In genomic region chr2:31858500-31858899, GRCm38 (mm10) we compare ENCODE assay signal across 26 mouse cellular contexts. TPM values are rescaled to one million over a fixed set of nuclear protein-coding genes. Genes with fewer than 3 reads are reported as not detected.
DNase-seq lines count a peak whose midpoint lies in the region; ATAC-seq and TF ChIP-seq lines count a peak whose summit lies in the region.
"Had no signal": no experiment of that assay in that cellular context is flagged by ENCODE, and none has a peak within 500 bp of the region (broad histone marks: within the 10 kb centered on the region; RNA-seq: fewer than 3 reads in every experiment).

No protein-coding gene starts in this region.

- no peak for ATAC-seq in forebrain, embryonic 13.5 days
- no peak for ATAC-seq in forebrain, embryonic 12.5 days (ENCODE audit: low FRiP score)
- 0 out of 2 replicates have a peak, but pooled peaks have one; percentile 24 for ATAC-seq in kidney, embryonic 16.5 days (ENCODE audit: low FRiP score, low TSS enrichment)
- ATAC-seq in midbrain, embryonic 11.5 days (ENCODE audit: low FRiP score): peak; percentile 48; the same call in 1 of the 2 replicates
- no peak; the same call in 1 of the 2 replicates for ATAC-seq in midbrain, postnatal 0 days (ENCODE audit: low FRiP score)
- no peak for ATAC-seq in intestine, embryonic 15.5 days
- ATAC-seq: CD4-positive, CD25-positive, alpha-beta regulatory T cell, adult 4 months; forebrain, embryonic 14.5 days; liver, embryonic 12.5 days had no signal

- 8% methylated on average over 12 of the region's 12 CpGs for WGBS in forebrain, embryonic 13.5 days
- WGBS in forebrain, embryonic 12.5 days: 7% methylated on average over 12 of the region's 12 CpGs
- WGBS in kidney, embryonic 16.5 days: 26% methylated on average over 12 of the region's 12 CpGs
- WGBS in midbrain, embryonic 11.5 days: 6% methylated on average over 12 of the region's 12 CpGs
- 17% methylated on average over 12 of the region's 12 CpGs for WGBS in midbrain, postnatal 0 days
- 31% methylated on average over 12 of the region's 12 CpGs for WGBS in intestine, embryonic 15.5 days

- no peaks in the 10 kb centered on the region for H3K9me3 ChIP-seq in forebrain, embryonic 13.5 days (replicated peaks)
- H3K9me3 ChIP-seq in forebrain, embryonic 12.5 days: no peaks in the 10 kb centered on the region
- no peaks in the 10 kb centered on the region for H3K9me3 ChIP-seq in kidney, embryonic 16.5 days (ENCODE audit: low read length)
- H3K9me3 ChIP-seq in midbrain, embryonic 11.5 days (ENCODE audit: control insufficient read depth, low read length): no peaks in the 10 kb centered on the region
- no peaks in the 10 kb centered on the region for H3K9me3 ChIP-seq in midbrain, postnatal 0 days (ENCODE audit: low read length)
- no peaks in the 10 kb centered on the region for H3K9me3 ChIP-seq in intestine, embryonic 15.5 days
- H3K9me3 ChIP-seq: heart, embryonic 15.5 days; limb, embryonic 13.5 days; liver, embryonic 12.5 days had no signal

- H3K27ac ChIP-seq in forebrain, embryonic 13.5 days: no peak overlapping the region
- H3K27ac ChIP-seq in forebrain, embryonic 12.5 days: no peak overlapping the region
- H3K27ac ChIP-seq in kidney, embryonic 16.5 days (ENCODE audit: low read length): no peak overlapping the region
- no peak overlapping the region for H3K27ac ChIP-seq in midbrain, embryonic 11.5 days (ENCODE audit: low read depth, low read length)
- 0 out of 2 replicates have a peak overlapping the region, but pooled peaks have one; percentile 47 for H3K27ac ChIP-seq in midbrain, postnatal 0 days (ENCODE audit: low read depth, low read length)
- no peak overlapping the region for H3K27ac ChIP-seq in intestine, embryonic 15.5 days
- H3K27ac ChIP-seq: heart, adult 2 months; heart, embryonic 15.5 days; limb, embryonic 13.5 days; liver, embryonic 12.5 days had no signal

- no peak overlapping the region for H3K4me3 ChIP-seq in forebrain, embryonic 13.5 days
- no peak overlapping the region for H3K4me3 ChIP-seq in forebrain, embryonic 12.5 days (replicated peaks)
- no peak overlapping the region for H3K4me3 ChIP-seq in kidney, embryonic 16.5 days (ENCODE audit: low read length)
- H3K4me3 ChIP-seq in midbrain, embryonic 11.5 days (ENCODE audit: low read depth, low read length): no peak overlapping the region
- H3K4me3 ChIP-seq in midbrain, postnatal 0 days (ENCODE audit: low read depth, low read length): no peak overlapping the region
- no peak overlapping the region for H3K4me3 ChIP-seq in intestine, embryonic 15.5 days (replicated peaks)
- H3K4me3 ChIP-seq: heart, adult 2 months; heart, embryonic 15.5 days; layer of hippocampus, adult 2 months; limb, embryonic 13.5 days; liver, embryonic 12.5 days had no signal

- H3K4me1 ChIP-seq in forebrain, embryonic 13.5 days: peaks cover 25% of the 10 kb centered on the region
- peaks cover 22% of the 10 kb centered on the region for H3K4me1 ChIP-seq in forebrain, embryonic 12.5 days
- H3K4me1 ChIP-seq in kidney, embryonic 16.5 days (ENCODE audit: insufficient read depth, low read length): peaks cover 14% of the 10 kb centered on the region
- H3K4me1 ChIP-seq in midbrain, embryonic 11.5 days (ENCODE audit: control insufficient read depth, insufficient read depth, low read length): peaks cover 14% of the 10 kb centered on the region
- H3K4me1 ChIP-seq in midbrain, postnatal 0 days (ENCODE audit: insufficient read depth, low read length): peaks cover 10% of the 10 kb centered on the region; the same call in 1 of the 2 replicates
- peaks cover 11% of the 10 kb centered on the region for H3K4me1 ChIP-seq in intestine, embryonic 15.5 days (replicated peaks)

- peaks cover 38% of the 10 kb centered on the region for H3K27me3 ChIP-seq in forebrain, embryonic 13.5 days
- peaks cover 37% of the 10 kb centered on the region for H3K27me3 ChIP-seq in forebrain, embryonic 12.5 days
- no peaks in the 10 kb centered on the region for H3K27me3 ChIP-seq in kidney, embryonic 16.5 days (ENCODE audit: insufficient read depth, low read length)
- no peaks in the 10 kb centered on the region; the same call in 1 of the 2 replicates for H3K27me3 ChIP-seq in midbrain, embryonic 11.5 days (ENCODE audit: control insufficient read depth, insufficient read depth, low read length)
- no peaks in the 10 kb centered on the region for H3K27me3 ChIP-seq in midbrain, postnatal 0 days (ENCODE audit: insufficient read depth, low read length)
- peaks cover 6% of the 10 kb centered on the region; the same call in 1 of the 2 replicates for H3K27me3 ChIP-seq in intestine, embryonic 15.5 days (replicated peaks)

- DNase-seq in kidney, postnatal 14 days: no peak
- no peak for DNase-seq in midbrain, embryonic 11.5 days (ENCODE audit: low spot score, missing footprints)
- DNase-seq in midbrain, postnatal 0 days (ENCODE audit: low spot score): no peak
- DNase-seq: adrenal gland, postnatal 36 days; cerebellum, adult 9-10 months; gastrocnemius, postnatal 36 days; heart, adult 2 months; heart, postnatal 36 days; kidney, adult 18-20 months; kidney, postnatal 10 days; lung, adult 18-20 months; lung, postnatal 14 days had no signal

- H3K36me3 ChIP-seq in forebrain, embryonic 13.5 days (ENCODE audit: poor library complexity, severe bottlenecking): no peaks in the 10 kb centered on the region
- no peaks in the 10 kb centered on the region for H3K36me3 ChIP-seq in forebrain, embryonic 12.5 days (replicated peaks)
- no peaks in the 10 kb centered on the region for H3K36me3 ChIP-seq in kidney, embryonic 16.5 days (ENCODE audit: insufficient read depth, low read length)
- H3K36me3 ChIP-seq in midbrain, embryonic 11.5 days (ENCODE audit: control insufficient read depth, insufficient read depth, low read length): no peaks in the 10 kb centered on the region
- H3K36me3 ChIP-seq in midbrain, postnatal 0 days (ENCODE audit: insufficient read depth, low read length): no peaks in the 10 kb centered on the region
- H3K36me3 ChIP-seq in intestine, embryonic 15.5 days: no peaks in the 10 kb centered on the region
- H3K36me3 ChIP-seq: heart, embryonic 15.5 days; limb, embryonic 13.5 days; liver, embryonic 12.5 days had no signal

- peak overlapping the region; percentile 13; the same call in 1 of the 2 replicates for H3K4me2 ChIP-seq in forebrain, embryonic 13.5 days
- H3K4me2 ChIP-seq in forebrain, embryonic 12.5 days: no peak overlapping the region
- no peak overlapping the region for H3K4me2 ChIP-seq in kidney, embryonic 16.5 days (replicated peaks; ENCODE audit: low read depth, low read length)
- H3K4me2 ChIP-seq in midbrain, embryonic 11.5 days: peak overlapping the region; percentile 12; the same call in 1 of the 2 replicates
- H3K4me2 ChIP-seq in midbrain, postnatal 0 days (ENCODE audit: low read depth, low read length, poor library complexity, severe bottlenecking): no peak overlapping the region
- H3K4me2 ChIP-seq in intestine, embryonic 15.5 days (replicated peaks): no peak overlapping the region
- H3K4me2 ChIP-seq: heart, embryonic 15.5 days; liver, embryonic 12.5 days had no signal

- no peak overlapping the region for H3K9ac ChIP-seq in forebrain, embryonic 13.5 days
- H3K9ac ChIP-seq in forebrain, embryonic 12.5 days: no peak overlapping the region
- no peak overlapping the region for H3K9ac ChIP-seq in kidney, embryonic 16.5 days (replicated peaks; ENCODE audit: low read length)
- H3K9ac ChIP-seq in midbrain, embryonic 11.5 days (ENCODE audit: low read length): peak overlapping the region; percentile 24; the same call in 1 of the 2 replicates
- peak overlapping the region; percentile 9; the same call in 1 of the 2 replicates for H3K9ac ChIP-seq in midbrain, postnatal 0 days (replicated peaks; ENCODE audit: low read length, poor library complexity, severe bottlenecking)
- no peak overlapping the region for H3K9ac ChIP-seq in intestine, embryonic 15.5 days
- H3K9ac ChIP-seq: heart, embryonic 15.5 days; limb, embryonic 13.5 days; liver, embryonic 12.5 days had no signal

- TF ChIP-seq CTCF in midbrain, postnatal 0 days (IDR thresholded peaks at IDR 0.05): no peak

RNA-seq across cellular contexts. Expression of gene Fibcd1, which starts 12.7 kb away (rescaled TPM):
- 1.2 and 1.5 TPM in 2 replicates for polyA plus RNA-seq in forebrain, embryonic 13.5 days (2015; fragmentation: Nextera tagmentation; extraction: Ambion mirVana)
- 1.1 and 1.2 TPM in 2 replicates for polyA plus RNA-seq in forebrain, embryonic 12.5 days (2016; fragmentation: Nextera tagmentation; extraction: Ambion mirVana)
- polyA plus RNA-seq in kidney, embryonic 16.5 days (2015; fragmentation: Nextera tagmentation; extraction: Ambion mirVana): 1.4 and 1.5 TPM in 2 replicates
- polyA plus RNA-seq in midbrain, embryonic 11.5 days (2014; fragmentation: Nextera tagmentation; extraction: Ambion mirVana): 0.83 and 1.7 TPM in 2 replicates
- 46.1 and 48.5 TPM in 2 replicates for total RNA-seq in midbrain, postnatal 0 days (2014; rRNA removed)
- 19.4 and 21.0 TPM in 2 replicates for polyA plus RNA-seq in midbrain, postnatal 0 days (2015; fragmentation: Nextera tagmentation; extraction: Ambion mirVana)
- polyA plus RNA-seq in intestine, embryonic 15.5 days (2015; fragmentation: Nextera tagmentation; extraction: Ambion mirVana): 0.46 and 0.67 TPM in 2 replicates
- total RNA-seq: gastrocnemius, postnatal 36 days; heart, adult 2 months; heart, postnatal 36 days; megakaryocyte, adult 5-6 weeks had no signal
- polyA plus RNA-seq: heart, adult 2 months; heart, embryonic 15.5 days; liver, embryonic 12.5 days had no signal

RNA-seq across cellular contexts. Expression of gene Lamc3, which starts 28.6 kb away (rescaled TPM):
- 3.2 and 3.3 TPM in 2 replicates for polyA plus RNA-seq in forebrain, embryonic 13.5 days (2015; fragmentation: Nextera tagmentation; extraction: Ambion mirVana)
- 5.2 and 5.6 TPM in 2 replicates for polyA plus RNA-seq in forebrain, embryonic 12.5 days (2016; fragmentation: Nextera tagmentation; extraction: Ambion mirVana)
- polyA plus RNA-seq in kidney, embryonic 16.5 days (2015; fragmentation: Nextera tagmentation; extraction: Ambion mirVana): 4.1 and 4.7 TPM in 2 replicates
- polyA plus RNA-seq in midbrain, embryonic 11.5 days (2014; fragmentation: Nextera tagmentation; extraction: Ambion mirVana): 7.7 and 9.6 TPM in 2 replicates
- 11.3 and 12.9 TPM in 2 replicates for total RNA-seq in midbrain, postnatal 0 days (2014; rRNA removed)
- polyA plus RNA-seq in midbrain, postnatal 0 days (2015; fragmentation: Nextera tagmentation; extraction: Ambion mirVana): 2.3 and 2.5 TPM in 2 replicates
- 0.30 and 0.60 TPM in 2 replicates for polyA plus RNA-seq in intestine, embryonic 15.5 days (2015; fragmentation: Nextera tagmentation; extraction: Ambion mirVana)
- total RNA-seq: megakaryocyte, adult 5-6 weeks had no signal
- polyA plus RNA-seq: CD4-positive, CD25-positive, alpha-beta regulatory T cell, adult 4 months had no signal

RNA-seq across cellular contexts. Expression of gene Qrfp, which starts 48.1 kb away (rescaled TPM):
- polyA plus RNA-seq in forebrain, embryonic 13.5 days (2015; fragmentation: Nextera tagmentation; extraction: Ambion mirVana): 0.13 and 0.19 TPM in 2 replicates
- 0.06 TPM in 1 of 2 replicates, not detected in the other for polyA plus RNA-seq in forebrain, embryonic 12.5 days (2016; fragmentation: Nextera tagmentation; extraction: Ambion mirVana)
- 0.09 TPM in 1 of 2 replicates, not detected in the other for polyA plus RNA-seq in kidney, embryonic 16.5 days (2015; fragmentation: Nextera tagmentation; extraction: Ambion mirVana)
- polyA plus RNA-seq in midbrain, embryonic 11.5 days (2014; fragmentation: Nextera tagmentation; extraction: Ambion mirVana): 0.06 and 0.11 TPM in 2 replicates
- 0.19 TPM in 1 of 2 replicates, not detected in the other for total RNA-seq in midbrain, postnatal 0 days (2014; rRNA removed)
- polyA plus RNA-seq in midbrain, postnatal 0 days (2015; fragmentation: Nextera tagmentation; extraction: Ambion mirVana): 0.07 and 0.20 TPM in 2 replicates
- polyA plus RNA-seq in intestine, embryonic 15.5 days (2015; fragmentation: Nextera tagmentation; extraction: Ambion mirVana): 0.05 TPM in 2 replicates
- total RNA-seq: adrenal gland, adult 18-20 months; adrenal gland, postnatal 36 days; gastrocnemius, postnatal 36 days; heart, adult 2 months; heart, postnatal 36 days; layer of hippocampus, adult 2 months; layer of hippocampus, postnatal 25 days; left cerebral cortex, postnatal 10 days had no signal

Comparison
In these comparisons a context has a peak if more than half of its experiments do, and no peak if none do; other contexts are left out.
1. ATAC-seq: peak in kidney, embryonic 16.5 days (single experiment) and midbrain, embryonic 11.5 days (single experiment); none in forebrain, embryonic 13.5 days (single experiment), forebrain, embryonic 12.5 days (single experiment), midbrain, postnatal 0 days (single experiment) and intestine, embryonic 15.5 days (single experiment).
2. H3K4me2 ChIP-seq: peak in forebrain, embryonic 13.5 days (single experiment) and midbrain, embryonic 11.5 days (single experiment); none in forebrain, embryonic 12.5 days (single experiment), kidney, embryonic 16.5 days (single experiment), midbrain, postnatal 0 days (single experiment) and intestine, embryonic 15.5 days (single experiment).
3. H3K9ac ChIP-seq: peak in midbrain, embryonic 11.5 days (single experiment) and midbrain, postnatal 0 days (single experiment); none in forebrain, embryonic 13.5 days (single experiment), forebrain, embryonic 12.5 days (single experiment), kidney, embryonic 16.5 days (single experiment) and intestine, embryonic 15.5 days (single experiment).